Mouse (Mus musculus) CH12F3 (cell line): Measurements from ENCODE around the gene Acacb.

ENCODE experiments used
- in situ Hi-C: fragments of 300-500 bp; cut with MboI; formaldehyde crosslinking; loops from 2 replicates; pipeline ENCODE4 v1.14.3; 2020; ENCODE audit warnings: low sequenced_read_pairs

Acacb gene

GRCm38 (mm10) chr5:114174639-114175038 is 28.3 kb downstream of the Acacb start:
- in situ Hi-C loops, result no loop called here

- in situ Hi-C loops, result no loop called here
These were observed 29.3 kb downstream of the Acacb start for GRCm38 (mm10) chr5:114175596-114176171.

GRCm38 (mm10) chr5:114176548-114177400 is 30.4 kb downstream of the Acacb start:
- in situ Hi-C loops, result no loop called here

GRCm38 (mm10) chr5:114177966-114178719 is 31.8 kb downstream of the Acacb start:
- in situ Hi-C loops, result no loop called here

GRCm38 (mm10) chr5:114179541-114179940 is 33.2 kb downstream of the Acacb start:
- in situ Hi-C loops, result no loop called here

- in situ Hi-C loops, result no loop called here
These were observed 37.2 kb downstream of the Acacb start for GRCm38 (mm10) chr5:114183493-114183892.

- in situ Hi-C loops, result no loop called here
These were observed 40.8 kb downstream of the Acacb start for GRCm38 (mm10) chr5:114187108-114187507.

GRCm38 (mm10) chr5:114188900-114189464 is 42.6 kb downstream of the Acacb start:
- in situ Hi-C loops, result no loop called here

GRCm38 (mm10) chr5:114194161-114194560 is 47.8 kb downstream of the Acacb start:
- in situ Hi-C loops, result no loop called here

- in situ Hi-C loops, result no loop called here
These were observed 52.9 kb downstream of the Acacb start for GRCm38 (mm10) chr5:114199116-114199777.

GRCm38 (mm10) chr5:114206158-114206557 is 59.8 kb downstream of the Acacb start:
- in situ Hi-C loops, result no loop called here

- in situ Hi-C loops, result no loop called here
These were observed 66.8 kb downstream of the Acacb start for GRCm38 (mm10) chr5:114213183-114213582.

- in situ Hi-C loops, result no loop called here
These were observed 72.4 kb downstream of the Acacb start for GRCm38 (mm10) chr5:114218771-114219170.

GRCm38 (mm10) chr5:114226051-114226450 is 79.7 kb downstream of the Acacb start:
- in situ Hi-C loops, result no loop called here

- in situ Hi-C loops, result no loop called here
These were observed 82.6 kb downstream of the Acacb start for GRCm38 (mm10) chr5:114228901-114229300.

- in situ Hi-C loops, result no loop called here
These were observed 92.6 kb downstream of the Acacb start for GRCm38 (mm10) chr5:114238924-114239323.

GRCm38 (mm10) chr5:114239737-114240136 is 93.4 kb downstream of the Acacb start:
- in situ Hi-C loops, result loop anchor here (10.0 kb wide), 1 partner anchor 65 kb away; no protein-coding TSS in a partner anchor

GRCm38 (mm10) chr5:114246465-114246864 is 100.1 kb downstream of the Acacb start:
- in situ Hi-C loops, result loop anchor here (10.0 kb wide), 1 partner anchor 58 kb away; no protein-coding TSS in a partner anchor

- in situ Hi-C loops, result loop anchor here (10.0 kb wide), 1 partner anchor 57 kb away; no protein-coding TSS in a partner anchor
These were observed 101.8 kb downstream of the Acacb start for GRCm38 (mm10) chr5:114248174-114248589.

- in situ Hi-C loops, result no loop called here
These were observed 113.2 kb downstream of the Acacb start for GRCm38 (mm10) chr5:114259495-114259894.
